Mouse (Mus musculus) heart, postnatal 0 days (tissue): ENCODE results near the gene Ephb2. TPM values are rescaled to one million over a fixed set of nuclear protein-coding genes. Genes with fewer than 3 reads are reported as not detected.

Experiments
- ATAC-seq: fragments of 200-750 bp; cut with Nextera tagmentation; 2 replicates; pipeline ENCODE4 v1.8.0; 2017; ENCODE audit warnings: low read depth, moderate number of reproducible peaks, moderate library complexity; ENCODE audit not compliant: insufficient read depth
- DNase-seq: peaks from one replicate; pipeline ENCODE4 v3.0.0-alpha.2; 2016; ENCODE audit warnings: low spot score
- H3K27ac ChIP-seq: fragments of 300-500 bp; sonication (generic); 2 replicates; pipeline ENCODE4 v1.5.1; 2014; ENCODE audit warnings: low read depth, mild to moderate bottlenecking
- H3K27me3 ChIP-seq: fragments of 300-500 bp; sonication (generic); 2 replicates; pipeline ENCODE4 v1.6.1; 2014; ENCODE audit warnings: low read length, mixed read lengths; ENCODE audit not compliant: control insufficient read depth, insufficient read depth
- H3K36me3 ChIP-seq: fragments of 300-500 bp; sonication (generic); replicated peaks from 2 replicates; pipeline ENCODE4 v1.6.1; 2014; ENCODE audit warnings: low read length, mixed read lengths; ENCODE audit not compliant: control insufficient read depth, insufficient read depth
- H3K4me1 ChIP-seq: fragments of 300-500 bp; sonication (generic); 2 replicates; pipeline ENCODE4 v1.6.1; 2014; ENCODE audit warnings: antibody characterized with exemption; ENCODE audit not compliant: control insufficient read depth, insufficient read depth
- H3K4me2 ChIP-seq: fragments of 300-500 bp; sonication (generic); 2 replicates; pipeline ENCODE4 v1.6.1; 2014; ENCODE audit warnings: low read depth, mild to moderate bottlenecking, low read length, moderate library complexity
- H3K4me3 ChIP-seq: fragments of 300-500 bp; sonication (generic); 2 replicates; pipeline ENCODE4 v1.5.1; 2014; ENCODE audit warnings: low read depth, low read length
- H3K9ac ChIP-seq: fragments of 300-500 bp; sonication (generic); replicated peaks from 2 replicates; pipeline ENCODE4 v1.6.1; 2014; ENCODE audit warnings: low read depth, low read length, mixed read lengths
- H3K9me3 ChIP-seq: fragments of 300-500 bp; sonication (generic); replicated peaks from 2 replicates; pipeline ENCODE4 v1.6.1; 2016; ENCODE audit warnings: low read length; ENCODE audit not compliant: control insufficient read depth
- CTCF ChIP-seq: IDR thresholded peaks from 2 replicates; pipeline ENCODE4 v1.5.1; 2016; ENCODE audit warnings: antibody characterized with exemption, control low read depth, low read depth
- EP300 ChIP-seq: IDR thresholded peaks from 2 replicates; pipeline ENCODE4 v1.6.1; 2016; ENCODE audit warnings: antibody characterized with exemption, low read depth
- WGBS: fragments of 180-500 bp; shearing (Covaris S2); extraction: QIAGEN DNeasy Blood & Tissue Kit; methylation state at CpG from one replicate; pipeline ENCODE4 v1.1.7; 2014; 5-methylcytosine and 5-hydroxymethylcytosine counted together
- polyA plus RNA-seq: library from polyadenylated mRNA; unstranded; fragments of >200 nt; fragmentation: Nextera tagmentation; extraction: Ambion mirVana; gene quantifications from 2 replicates; pipeline ENCODE4 v1.2.1, GENCODE M21; 2015
- total RNA-seq: library from RNA; depleted of rRNA; stranded (reverse); fragments of >200 nt; gene quantifications from 2 replicates; pipeline ENCODE4 v1.2.3, GENCODE M21; 2014; ENCODE audit warnings: low replicate concordance

Gene Ephb2
- total and polyA plus RNA-seq, 2 experiments from 2014 or later: 0.19 to 10.2 TPM

DNA sequence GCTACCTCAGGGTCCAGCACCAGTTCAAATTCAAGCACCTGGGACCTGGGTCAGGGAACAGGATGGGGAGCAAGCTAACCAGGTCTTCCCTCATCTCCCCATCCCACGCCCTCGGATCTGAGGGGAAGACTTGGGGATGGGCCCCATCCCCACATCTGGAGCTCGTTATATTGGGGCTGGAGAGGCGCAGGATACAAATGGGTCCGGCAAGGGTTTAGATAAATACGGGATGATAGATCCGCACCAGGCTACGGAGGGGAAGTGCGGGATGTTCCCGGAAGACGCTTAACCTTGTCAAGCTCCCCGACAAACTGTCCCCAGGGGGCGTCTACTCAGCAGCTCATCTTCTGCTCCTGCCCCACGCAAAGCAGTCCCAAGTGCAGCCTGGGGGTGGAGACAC, 35.4 kb downstream of the Ephb2 start:
- peaks cover 8% of the 10 kb centered on the region; the same call in 1 of the 2 replicates for H3K4me1 ChIP-seq
- no peak for ATAC-seq

DNA sequence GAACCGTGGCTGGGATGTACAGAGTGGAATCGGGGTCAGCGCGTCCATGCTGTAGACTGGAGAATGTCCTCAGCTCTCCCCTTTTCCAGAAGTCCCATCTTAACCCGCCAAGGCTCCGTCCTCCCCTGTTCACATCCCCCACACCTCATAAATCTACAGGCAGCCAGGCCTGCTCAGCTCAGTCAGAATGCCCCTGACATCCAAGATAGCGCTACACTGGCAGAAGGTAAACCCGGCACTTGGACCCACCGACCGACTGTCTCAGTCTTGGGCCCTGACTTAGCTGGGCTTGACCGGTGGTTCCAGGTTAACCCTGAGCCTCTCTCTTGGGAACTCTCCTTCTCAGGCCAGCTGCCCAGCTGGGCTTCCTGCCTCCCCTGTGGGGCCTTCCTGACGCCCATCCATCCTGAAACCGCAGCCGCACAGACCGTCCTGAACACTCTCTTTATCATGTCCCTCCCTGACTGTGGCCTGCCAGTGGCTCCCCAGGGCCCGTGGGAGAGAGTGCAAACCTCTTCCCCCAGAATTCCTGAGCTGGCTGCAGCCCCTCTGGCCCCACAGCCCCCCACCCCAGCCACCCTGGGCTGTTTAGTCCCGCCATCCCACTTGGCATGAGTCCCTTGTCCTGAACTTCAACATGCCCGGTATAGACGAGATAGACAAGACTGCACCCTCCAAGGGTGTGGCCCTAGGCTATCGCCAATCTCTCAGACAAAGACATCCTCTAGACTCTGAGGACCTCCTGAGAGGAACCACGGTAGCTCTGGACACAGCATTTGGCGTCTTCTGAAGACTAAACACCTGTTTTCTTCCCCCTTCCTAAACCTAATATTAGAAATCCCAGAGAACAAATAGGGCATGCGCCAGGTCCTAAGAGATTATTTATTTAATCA, 37.9 kb downstream of the Ephb2 start:
- Histone ChIP-seq H3K9ac (no peak overlapping the region), H3K36me3 (no peaks in the 10 kb centered on the region)
- ATAC-seq: no peak

More for the DNA sequence above, 35.4 kb downstream of the Ephb2 start:
- H3K36me3 ChIP-seq: no peaks in the 10 kb centered on the region
- no peaks in the 10 kb centered on the region for H3K9me3 ChIP-seq
- TF ChIP-seq EP300: no peak
- no peak for TF ChIP-seq CTCF
- no peak overlapping the region for H3K9ac ChIP-seq
- H3K27me3 ChIP-seq: peaks cover 10% of the 10 kb centered on the region; the same call in 1 of the 2 replicates
- H3K27ac ChIP-seq: no peak overlapping the region
- no peak for DNase-seq
- WGBS: 56% methylated on average over 14 of the region's 14 CpGs
- no peak overlapping the region for H3K4me2 ChIP-seq
- no peak overlapping the region for H3K4me3 ChIP-seq

DNA sequence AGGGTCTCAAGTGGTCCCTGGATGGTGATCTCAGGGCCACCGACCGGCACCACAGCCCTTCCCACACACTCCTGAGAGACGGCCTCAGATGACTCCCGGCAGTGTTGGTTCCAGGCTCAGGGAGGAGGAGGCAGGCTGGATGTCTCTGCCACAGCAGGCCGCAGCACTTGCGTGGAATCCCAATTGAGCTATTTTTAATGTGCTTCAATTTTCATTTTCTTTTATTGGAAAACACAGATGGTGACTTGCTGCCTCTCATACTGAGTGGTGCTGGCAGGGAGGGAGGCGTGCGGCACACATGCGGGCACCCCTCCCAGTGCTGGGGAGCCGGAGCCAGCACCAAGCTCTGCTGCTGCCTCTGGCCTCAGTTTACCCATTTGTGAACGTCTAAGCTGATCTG, 42.5 kb downstream of the Ephb2 start:
- Histone ChIP-seq H3K4me1 (0 out of 2 replicates have a peak, but pooled peaks cover 5% of the 10 kb centered on the region), H3K9me3 (no peaks in the 10 kb centered on the region), H3K4me3 (no peak overlapping the region), H3K36me3 (no peaks in the 10 kb centered on the region), H3K4me2 (no peak overlapping the region), H3K27ac (no peak overlapping the region), H3K27me3 (no peaks in the 10 kb centered on the region), H3K9ac (no peak overlapping the region)
- TF ChIP-seq EP300 (no peak), CTCF (no peak)
- no peak for DNase-seq
- WGBS: 77% methylated on average over 11 of the region's 11 CpGs
- no peak for ATAC-seq

More for the DNA sequence above, 37.9 kb downstream of the Ephb2 start:
- Histone ChIP-seq H3K4me3 (no peak overlapping the region), H3K4me2 (no peak overlapping the region), H3K4me1 (peaks cover 7% of the 10 kb centered on the region; the same call in 1 of the 2 replicates), H3K27ac (no peak overlapping the region), H3K27me3 (0 out of 2 replicates have a peak, but pooled peaks cover 5% of the 10 kb centered on the region), H3K9me3 (no peaks in the 10 kb centered on the region)
- TF ChIP-seq CTCF (no peak), EP300 (no peak)
- WGBS: 44% methylated on average over 23 of the region's 23 CpGs
- DNase-seq: no peak

DNA sequence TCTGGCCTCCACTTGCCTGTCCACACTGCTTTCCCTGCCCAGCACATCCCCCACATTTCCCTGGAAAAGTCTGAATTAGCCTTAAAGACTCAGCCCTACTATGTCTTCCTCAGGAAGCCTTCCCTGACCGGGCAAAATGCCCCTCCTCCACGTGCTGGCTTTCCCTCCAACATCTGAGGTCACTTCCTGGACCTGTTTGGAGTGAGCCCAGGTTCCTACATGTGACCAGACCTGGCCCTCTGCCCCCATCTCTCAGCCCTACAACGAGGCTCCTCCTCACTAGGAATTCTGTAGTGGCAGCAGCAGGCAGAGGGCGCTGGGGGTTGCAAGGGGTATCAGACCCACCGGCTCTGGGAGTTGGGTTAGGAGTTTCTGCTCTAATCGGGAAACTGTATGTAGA, 46.0 kb downstream of the Ephb2 start:
- Histone ChIP-seq H3K27ac (no peak overlapping the region; the same call in 1 of the 2 replicates), H3K4me1 (0 out of 2 replicates have a peak, but pooled peaks cover 5% of the 10 kb centered on the region), H3K9ac (no peak overlapping the region), H3K9me3 (no peaks in the 10 kb centered on the region), H3K27me3 (0 out of 2 replicates have a peak, but pooled peaks cover 4% of the 10 kb centered on the region), H3K36me3 (no peaks in the 10 kb centered on the region), H3K4me3 (no peak overlapping the region), H3K4me2 (no peak overlapping the region)
- DNase-seq (peak; percentile 69), ATAC-seq (peak; percentile 77)
- 0 out of 2 replicates have a peak, but pooled peaks have one; percentile 7 for TF ChIP-seq CTCF
- TF ChIP-seq EP300: no peak
- WGBS: 37% methylated on average over 6 of the region's 6 CpGs

DNA sequence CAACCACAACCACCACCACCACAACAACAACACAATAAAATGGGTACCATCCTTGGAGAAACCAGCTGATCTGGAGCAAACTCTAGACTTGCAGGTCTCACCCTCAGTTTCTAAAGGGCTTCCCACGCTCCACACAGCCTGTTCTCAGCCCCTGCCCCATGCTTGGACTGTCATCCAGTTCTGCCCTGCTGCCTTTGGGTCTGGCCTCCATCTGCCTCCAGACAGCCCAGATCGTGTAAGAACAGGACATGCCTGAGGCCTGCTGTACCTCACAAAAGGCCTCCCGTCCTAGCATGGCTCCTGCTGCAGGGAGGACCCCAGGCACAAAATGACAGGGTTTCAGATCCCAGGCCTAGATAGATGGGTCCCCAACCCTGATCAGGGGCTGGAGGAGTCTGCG, 48.4 kb downstream of the Ephb2 start:
- H3K4me3 ChIP-seq: no peak overlapping the region
- WGBS: 74% methylated on average over 4 of the region's 4 CpGs
- DNase-seq: no peak
- no peak overlapping the region for H3K27ac ChIP-seq
- no peak overlapping the region for H3K9ac ChIP-seq
- H3K4me2 ChIP-seq: no peak overlapping the region
- H3K4me1 ChIP-seq: 0 out of 2 replicates have a peak, but pooled peaks cover 5% of the 10 kb centered on the region
- TF ChIP-seq CTCF: no peak
- no peak for TF ChIP-seq EP300
- 0 out of 2 replicates have a peak, but pooled peaks cover 4% of the 10 kb centered on the region for H3K27me3 ChIP-seq
- H3K36me3 ChIP-seq: no peaks in the 10 kb centered on the region
- ATAC-seq: no peak
- H3K9me3 ChIP-seq: no peaks in the 10 kb centered on the region
